Mouse (Mus musculus) forebrain, embryonic 13.5 days (tissue): Measurements from ENCODE around the gene Cdh12. TPM values are rescaled to one million over a fixed set of nuclear protein-coding genes. Genes with fewer than 3 reads are reported as not detected.
"Not testable (repeated sequence)": the region's sequence is repeated elsewhere in the genome, so short reads cannot be mapped to it uniquely, and the experiment has no call there.

ENCODE experiments used
- ATAC-seq: fragments of 200-750 bp; cut with Nextera tagmentation; 2 replicates; pipeline ENCODE4 v1.8.0; 2017
- H3K27ac ChIP-seq: fragments of 300-500 bp; sonication (generic); 2 replicates; pipeline ENCODE4 v1.5.1; 2015; ENCODE audit warnings: inconsistent platforms, mild to moderate bottlenecking, moderate library complexity
- H3K27me3 ChIP-seq: fragments of 300-500 bp; sonication (generic); 2 replicates; pipeline ENCODE4 v1.6.1; 2015; ENCODE audit warnings: mild to moderate bottlenecking, inconsistent platforms
- H3K36me3 ChIP-seq: fragments of 300-500 bp; sonication (generic); 2 replicates; pipeline ENCODE4 v1.6.1; 2015; ENCODE audit warnings: mild to moderate bottlenecking, inconsistent platforms; ENCODE audit not compliant: poor library complexity, severe bottlenecking
- H3K4me1 ChIP-seq: fragments of 300-500 bp; sonication (generic); 2 replicates; pipeline ENCODE4 v1.6.1; 2015; ENCODE audit warnings: inconsistent platforms
- H3K4me2 ChIP-seq: fragments of 300-500 bp; sonication (generic); 2 replicates; pipeline ENCODE4 v1.6.1; 2015; ENCODE audit warnings: inconsistent platforms, mild to moderate bottlenecking, moderate library complexity
- H3K4me3 ChIP-seq: fragments of 300-500 bp; sonication (generic); 2 replicates; pipeline ENCODE4 v1.5.1; 2015; ENCODE audit warnings: mild to moderate bottlenecking, inconsistent platforms
- H3K9ac ChIP-seq: fragments of 300-500 bp; sonication (generic); 2 replicates; pipeline ENCODE4 v1.6.1; 2015; ENCODE audit warnings: mild to moderate bottlenecking, inconsistent platforms
- H3K9me3 ChIP-seq: fragments of 300-500 bp; sonication (generic); replicated peaks from 2 replicates; pipeline ENCODE4 v1.6.1; 2016; ENCODE audit warnings: inconsistent platforms
- WGBS: fragments of 180-500 bp; shearing (Covaris S2); methylation state at CpG from one replicate; pipeline ENCODE4 v1.1.7; 2015; 5-methylcytosine and 5-hydroxymethylcytosine counted together
- polyA plus RNA-seq: library from polyadenylated mRNA; unstranded; fragments of >200 nt; fragmentation: Nextera tagmentation; extraction: Ambion mirVana; gene quantifications from 2 replicates; pipeline ENCODE4 v1.2.1, GENCODE M21; 2015

Cdh12 gene
- polyA plus RNA-seq, 1 experiment from 2014 or later, result 2.1 TPM

GRCm38 (mm10) chr15:21114775-21115174 lies 665.7 kb downstream of the Cdh12 start:
- H3K36me3 ChIP-seq, H3K4me2 ChIP-seq, ATAC-seq, H3K27me3 ChIP-seq, H3K27ac ChIP-seq, H3K9me3 ChIP-seq, H3K9ac ChIP-seq, H3K4me1 ChIP-seq, H3K4me3 ChIP-seq: not testable (repeated sequence)
- 94% methylated on average over 2 of the region's 2 CpGs for whole genome bisulfite sequencing

GRCm38 (mm10) chr15:21130660-21131059 lies 681.6 kb downstream of the Cdh12 start:
- Histone ChIP-seq H3K4me1 (no peaks in the 10 kb centered on the region), H3K36me3 (no peaks in the 10 kb centered on the region), H3K27ac (no peak overlapping the region), H3K9me3 (no peaks in the 10 kb centered on the region), H3K4me2 (no peak overlapping the region), H3K27me3 (no peaks in the 10 kb centered on the region), H3K4me3 (no peak overlapping the region), H3K9ac (no peak overlapping the region)
- ATAC-seq, result peak; percentile 74

- ATAC-seq, result no peak
- H3K27ac ChIP-seq, result no peak overlapping the region
Observed at GRCm38 (mm10) chr15:21132999-21133398, 683.9 kb downstream of the Cdh12 start.

GRCm38 (mm10) chr15:21146896-21147295 lies 697.8 kb downstream of the Cdh12 start:
- WGBS, result 85% methylated on average over 4 of the region's 4 CpGs
- Histone ChIP-seq H3K4me1 (no peaks in the 10 kb centered on the region), H3K36me3 (no peaks in the 10 kb centered on the region), H3K9ac (no peak overlapping the region), H3K27ac (no peak overlapping the region), H3K9me3 (peaks cover 4% of the 10 kb centered on the region), H3K27me3 (no peaks in the 10 kb centered on the region), H3K4me2 (no peak overlapping the region), H3K4me3 (no peak overlapping the region)
- ATAC-seq, result no peak

More at GRCm38 (mm10) chr15:21132999-21133398, 683.9 kb downstream of the Cdh12 start:
- Histone ChIP-seq H3K9me3 (no peaks in the 10 kb centered on the region), H3K9ac (no peak overlapping the region), H3K4me2 (no peak overlapping the region), H3K36me3 (no peaks in the 10 kb centered on the region), H3K27me3 (no peaks in the 10 kb centered on the region), H3K4me3 (no peak overlapping the region), H3K4me1 (no peaks in the 10 kb centered on the region)

- Histone ChIP-seq H3K27ac (no peak overlapping the region), H3K4me2 (no peak overlapping the region), H3K4me1 (no peaks in the 10 kb centered on the region), H3K9me3 (no peaks in the 10 kb centered on the region), H3K4me3 (no peak overlapping the region), H3K9ac (no peak overlapping the region), H3K27me3 (no peaks in the 10 kb centered on the region), H3K36me3 (no peaks in the 10 kb centered on the region)
- no peak for ATAC-seq
- WGBS, result 95% methylated on average over 3 of the region's 3 CpGs
Observed at GRCm38 (mm10) chr15:21153602-21154001, 704.5 kb downstream of the Cdh12 start.

GRCm38 (mm10) chr15:21179727-21180126 lies 730.7 kb downstream of the Cdh12 start:
- 58% methylated on average over 5 of the region's 5 CpGs for WGBS

GRCm38 (mm10) chr15:21180191-21180590 lies 731.1 kb downstream of the Cdh12 start:
- Histone ChIP-seq H3K27ac (no peak overlapping the region), H3K27me3 (no peaks in the 10 kb centered on the region), H3K4me2 (no peak overlapping the region), H3K4me1 (no peaks in the 10 kb centered on the region), H3K36me3 (no peaks in the 10 kb centered on the region), H3K9ac (no peak overlapping the region), H3K4me3 (no peak overlapping the region), H3K9me3 (no peaks in the 10 kb centered on the region)
- WGBS, result 60% methylated on average over 4 of the region's 4 CpGs
- peak; percentile 80; the same call in 1 of the 2 replicates for ATAC-seq

More at GRCm38 (mm10) chr15:21179727-21180126, 730.7 kb downstream of the Cdh12 start:
- H3K4me2 ChIP-seq, result no peak overlapping the region
- no peaks in the 10 kb centered on the region for H3K9me3 ChIP-seq
- no peaks in the 10 kb centered on the region for H3K4me1 ChIP-seq
- peak; percentile 89 for ATAC-seq
- no peaks in the 10 kb centered on the region for H3K27me3 ChIP-seq
- no peak overlapping the region for H3K27ac ChIP-seq
- H3K36me3 ChIP-seq, result no peaks in the 10 kb centered on the region
- H3K4me3 ChIP-seq, result no peak overlapping the region
- no peak overlapping the region for H3K9ac ChIP-seq

GRCm38 (mm10) chr15:21185799-21186198 lies 736.7 kb downstream of the Cdh12 start:
- H3K9me3 ChIP-seq, result no peaks in the 10 kb centered on the region
- WGBS, result 57% methylated on average over 1 of the region's 1 CpGs

GRCm38 (mm10) chr15:21210089-21210488 lies 761.0 kb downstream of the Cdh12 start:
- WGBS, result 88% methylated on average over 2 of the region's 2 CpGs
- not testable (repeated sequence) for ATAC-seq

More at GRCm38 (mm10) chr15:21185799-21186198, 736.7 kb downstream of the Cdh12 start:
- no peak for ATAC-seq
- Histone ChIP-seq H3K9ac (no peak overlapping the region), H3K36me3 (no peaks in the 10 kb centered on the region), H3K27me3 (no peaks in the 10 kb centered on the region), H3K4me3 (no peak overlapping the region), H3K27ac (no peak overlapping the region), H3K4me1 (no peaks in the 10 kb centered on the region), H3K4me2 (no peak overlapping the region)

GRCm38 (mm10) chr15:21223006-21223405 lies 773.9 kb downstream of the Cdh12 start:
- Histone ChIP-seq H3K9me3 (no peaks in the 10 kb centered on the region), H3K27ac (no peak overlapping the region), H3K4me3 (no peak overlapping the region), H3K36me3 (no peaks in the 10 kb centered on the region), H3K4me1 (no peaks in the 10 kb centered on the region), H3K4me2 (no peak overlapping the region), H3K27me3 (no peaks in the 10 kb centered on the region), H3K9ac (no peak overlapping the region)
- no peak for ATAC-seq
- 61% methylated on average over 5 of the region's 5 CpGs for WGBS

More at GRCm38 (mm10) chr15:21210089-21210488, 761.0 kb downstream of the Cdh12 start:
- H3K27me3 ChIP-seq, H3K9me3 ChIP-seq, H3K9ac ChIP-seq, H3K27ac ChIP-seq, H3K4me1 ChIP-seq, H3K36me3 ChIP-seq, H3K4me3 ChIP-seq, H3K4me2 ChIP-seq: not testable (repeated sequence)

GRCm38 (mm10) chr15:21261318-21261717 lies 812.3 kb downstream of the Cdh12 start:
- H3K4me3 ChIP-seq, result no peak overlapping the region
- no peaks in the 10 kb centered on the region for H3K4me1 ChIP-seq
- no peak overlapping the region for H3K4me2 ChIP-seq
- no peak overlapping the region for H3K27ac ChIP-seq
- H3K9ac ChIP-seq, result no peak overlapping the region
- H3K9me3 ChIP-seq, result no peaks in the 10 kb centered on the region
- 88% methylated on average over 2 of the region's 2 CpGs for WGBS
- no peak for ATAC-seq
- no peaks in the 10 kb centered on the region for H3K27me3 ChIP-seq
- no peaks in the 10 kb centered on the region for H3K36me3 ChIP-seq

- H3K36me3 ChIP-seq, result no peaks in the 10 kb centered on the region
- whole genome bisulfite sequencing, result 89% methylated on average over 1 of the region's 1 CpGs
- H3K9me3 ChIP-seq, result no peaks in the 10 kb centered on the region
- no peak overlapping the region for H3K4me2 ChIP-seq
- no peak for ATAC-seq
- no peak overlapping the region for H3K9ac ChIP-seq
- no peak overlapping the region for H3K4me3 ChIP-seq
- H3K27me3 ChIP-seq, result no peaks in the 10 kb centered on the region
- H3K4me1 ChIP-seq, result no peaks in the 10 kb centered on the region
- H3K27ac ChIP-seq, result no peak overlapping the region
Observed at GRCm38 (mm10) chr15:21269856-21270255, 820.8 kb downstream of the Cdh12 start.

- no peaks in the 10 kb centered on the region for H3K27me3 ChIP-seq
- 80% methylated on average over 1 of the region's 1 CpGs for WGBS
- no peak overlapping the region for H3K9ac ChIP-seq
- no peaks in the 10 kb centered on the region for H3K36me3 ChIP-seq
- H3K4me2 ChIP-seq, result no peak overlapping the region
- H3K4me1 ChIP-seq, result no peaks in the 10 kb centered on the region
- H3K4me3 ChIP-seq, result no peak overlapping the region
- no peak overlapping the region for H3K27ac ChIP-seq
- no peak for ATAC-seq
- H3K9me3 ChIP-seq, result no peaks in the 10 kb centered on the region
Observed at GRCm38 (mm10) chr15:21297051-21297450, 848.0 kb downstream of the Cdh12 start.
